Mouse (Mus musculus) megakaryocyte, embryonic 14.5 days (primary cell): ENCODE measurements at regions not wholly inside any gene's neighbourhood (a gene's known extent, or its start where the extent isn't known, plus 50 kb on each side); places are given as distances from the start of the nearest gene placed in this dataset.

Experiments used
- FLI1 ChIP-seq: IDR thresholded peaks from 2 replicates; pipeline ENCODE4 v1.6.1; 2012; ENCODE audit warnings: low read length, inconsistent platforms, mixed read lengths
- GATA1 ChIP-seq: IDR thresholded peaks from 3 replicates; pipeline ENCODE4 v1.6.1; 2012; ENCODE audit warnings: mixed read lengths, low read length, inconsistent platforms, borderline replicate concordance

DNA sequence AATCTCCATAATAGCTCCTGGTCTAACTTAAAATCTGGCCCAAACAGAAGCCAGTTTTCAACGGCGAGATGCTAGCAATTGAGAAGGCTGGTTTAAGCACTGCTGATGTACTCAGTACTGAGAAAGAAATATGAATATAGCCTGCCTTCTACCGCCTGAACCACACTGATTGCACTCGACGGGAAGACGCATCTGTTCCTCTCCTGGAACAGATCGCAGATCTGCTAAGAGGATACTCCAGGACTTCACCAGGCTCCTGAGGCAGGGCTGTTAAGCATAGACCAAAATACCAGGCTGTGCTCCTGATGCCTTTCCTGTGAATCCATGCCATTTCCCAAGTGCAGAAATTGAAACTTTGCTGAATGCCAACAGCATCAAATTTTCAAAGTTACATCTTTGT is 92.6 kb upstream of the Zpld1 start:
- TF ChIP-seq GATA1 (no peak), FLI1 (no peak)
